Mouse (Mus musculus) forelimb bud, embryonic 11.5 days (tissue): ENCODE data around the gene Fgf23.

Experiments
- DNase-seq: peaks from one replicate; pipeline ENCODE4 v3.0.0-alpha.2; 2012; ENCODE audit warnings: low read depth, low spot score

Fgf23 gene

DNA sequence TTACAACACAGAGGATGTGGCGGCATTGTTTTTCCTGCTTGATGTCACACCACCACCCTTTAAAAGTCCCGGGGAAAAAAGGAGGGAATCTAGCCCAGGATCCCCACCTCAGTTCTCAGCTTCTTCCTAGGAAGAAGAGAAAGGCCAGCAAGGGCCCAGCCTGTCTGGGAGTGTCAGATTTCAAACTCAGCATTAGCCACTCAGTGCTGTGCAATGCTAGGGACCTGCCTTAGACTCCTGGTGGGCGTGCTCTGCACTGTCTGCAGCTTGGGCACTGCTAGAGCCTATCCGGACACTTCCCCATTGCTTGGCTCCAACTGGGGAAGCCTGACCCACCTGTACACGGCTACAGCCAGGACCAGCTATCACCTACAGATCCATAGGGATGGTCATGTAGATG lies at the start of gene Fgf23:
Gene Fgf23, plus strand, starts transcription at position 86 of the 400 bp plus-strand sequence.
- DNase-seq, result no peak

DNA sequence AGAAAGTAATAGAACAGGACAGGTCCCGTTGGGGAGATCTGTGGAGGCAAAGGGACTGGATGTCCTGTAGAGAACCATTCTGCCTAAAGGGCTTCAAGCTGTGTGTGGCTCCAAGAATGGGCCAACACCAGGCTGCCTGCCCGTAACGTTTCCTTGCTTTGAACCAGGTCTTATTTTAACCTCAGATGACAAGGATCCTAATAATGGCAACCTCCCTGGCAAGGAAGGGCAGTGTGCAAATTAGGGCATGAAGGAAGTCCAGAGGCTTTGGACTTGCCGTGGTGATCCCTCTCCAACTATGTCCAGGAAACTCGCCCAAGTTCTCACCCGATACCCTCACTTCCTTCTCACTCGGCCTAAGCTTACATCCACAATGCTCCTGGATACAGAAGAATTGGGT lies 47.9 kb upstream of the Fgf23 start:
- DNase-seq, result no peak

DNA sequence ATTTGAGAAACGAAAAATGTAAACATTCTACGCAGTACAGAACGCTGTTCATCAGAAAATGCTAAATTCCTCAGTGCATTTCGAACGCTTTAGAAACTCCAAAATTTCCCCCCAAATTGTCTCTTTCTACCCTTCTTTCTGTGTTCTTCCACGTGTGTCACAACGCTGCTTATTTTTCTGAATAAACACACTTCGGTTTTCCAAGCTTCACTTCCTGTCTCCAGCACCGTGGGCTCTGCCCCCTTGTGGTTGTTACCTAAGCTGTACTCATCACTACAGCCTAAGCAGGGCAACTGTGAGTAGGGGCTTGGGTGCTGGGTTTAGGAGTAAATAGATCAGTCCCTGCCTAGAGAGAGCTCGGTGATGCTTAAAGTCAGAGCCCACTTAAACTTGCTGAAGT lies 37.9 kb upstream of the Fgf23 start:
- DNase-seq, result peak; percentile 50

DNA sequence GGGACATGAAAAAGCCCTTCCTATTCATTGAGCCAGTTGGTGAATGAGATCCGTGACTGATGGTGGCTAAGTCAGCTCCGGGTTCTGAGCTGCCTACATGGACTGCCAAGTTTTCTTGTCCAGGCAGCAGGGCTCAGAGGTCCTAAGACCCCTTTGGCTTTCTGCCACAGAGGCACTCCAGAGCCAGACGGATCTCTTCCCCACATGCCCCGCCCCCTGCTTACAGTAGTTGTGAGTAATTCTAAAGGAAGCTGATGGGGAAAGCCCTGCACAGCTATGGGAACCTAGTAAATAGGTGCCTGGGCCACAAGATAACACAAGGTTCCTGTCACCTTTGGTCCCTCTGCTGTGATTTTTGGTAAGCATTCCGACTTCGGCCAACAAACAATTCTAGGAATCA lies 27.8 kb upstream of the Fgf23 start:
- no peak for DNase-seq

DNA sequence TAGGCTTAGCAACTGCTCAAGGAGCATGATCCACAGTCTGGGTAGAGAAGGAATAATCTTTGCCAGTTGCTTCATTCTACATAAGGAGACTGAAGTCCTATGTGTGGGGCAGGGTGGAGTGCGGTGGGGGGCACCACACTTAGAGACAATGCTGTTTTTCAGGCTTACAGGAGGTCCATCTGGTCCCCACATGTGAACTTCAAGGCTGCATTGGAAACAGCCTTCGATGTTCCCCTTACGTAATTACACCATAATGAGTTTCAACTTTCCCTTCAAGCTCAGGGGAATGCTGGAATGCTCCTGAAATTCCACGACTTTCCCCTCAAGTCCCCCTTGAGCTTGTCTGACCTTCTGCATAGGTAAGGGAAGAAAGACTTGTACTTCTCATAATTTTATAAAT lies 21.9 kb upstream of the Fgf23 start:
- DNase-seq, result peak; percentile 85

DNA sequence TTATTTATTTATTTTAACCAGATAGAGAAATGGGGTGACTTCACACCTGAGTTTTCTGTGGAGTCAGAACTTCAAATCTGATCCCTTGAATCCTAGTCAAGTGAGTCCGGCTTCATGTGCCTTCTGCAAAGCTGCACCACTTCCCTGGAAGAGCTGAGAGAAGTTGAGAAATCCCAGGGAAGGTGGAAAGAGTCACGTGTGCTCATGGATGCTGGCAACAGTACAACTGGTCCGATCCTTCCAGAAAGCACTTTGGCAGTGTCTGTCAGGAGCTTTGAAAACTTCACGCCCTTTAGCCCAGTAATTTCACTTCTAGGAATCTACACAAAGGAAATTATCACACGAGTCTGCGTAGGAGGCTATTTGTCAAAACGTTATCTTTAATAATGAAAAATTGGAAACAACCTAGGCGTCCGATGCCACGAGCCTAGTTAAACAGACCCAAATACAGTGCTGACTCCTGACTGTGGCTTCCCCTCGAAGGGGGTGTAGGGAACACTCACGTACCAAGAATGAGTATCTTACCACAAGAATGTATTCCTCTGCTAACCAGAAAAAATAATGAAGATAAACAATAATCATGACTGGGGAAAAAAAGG lies 15.6 kb upstream of the Fgf23 start:
- no peak for DNase-seq

DNA sequence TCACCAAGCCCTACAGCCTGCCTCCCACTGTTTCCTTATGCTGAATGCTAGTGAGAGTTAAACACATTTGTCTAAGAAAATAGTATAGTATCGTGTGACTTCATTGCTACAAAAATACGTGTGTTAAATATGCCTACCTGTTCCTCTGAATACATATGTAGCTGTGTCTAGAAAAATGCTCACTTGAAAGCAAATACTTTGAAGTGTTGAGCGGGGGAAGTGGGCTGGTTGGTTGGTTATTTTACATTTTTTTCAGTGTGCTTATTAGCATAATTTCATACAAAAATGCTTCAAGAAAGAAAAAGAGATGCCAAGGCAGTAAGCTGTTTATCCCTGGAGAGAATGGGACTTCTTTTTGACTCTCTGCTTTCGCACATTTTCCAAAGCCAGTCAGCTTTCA lies 12.7 kb upstream of the Fgf23 start:
- DNase-seq, result no peak

DNA sequence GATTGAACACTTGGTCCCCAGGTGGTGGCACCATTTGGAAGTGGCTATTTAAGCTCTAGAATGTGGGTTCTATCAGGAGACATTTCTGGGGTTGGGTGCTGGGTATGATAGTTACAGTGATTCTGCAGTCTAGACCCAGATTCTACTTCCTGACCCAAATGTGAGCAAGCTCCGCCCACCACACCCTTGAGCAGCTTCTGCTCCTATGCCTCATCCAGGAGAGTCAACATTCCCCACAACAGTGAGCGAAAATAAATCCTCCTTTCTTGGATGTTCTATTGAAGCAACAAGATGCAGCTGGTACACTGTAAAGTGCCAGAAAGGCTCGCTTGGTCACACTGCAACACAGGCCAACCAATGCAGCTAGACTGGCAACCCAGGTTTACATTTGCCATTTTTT lies 8.8 kb upstream of the Fgf23 start:
- DNase-seq, result no peak

DNA sequence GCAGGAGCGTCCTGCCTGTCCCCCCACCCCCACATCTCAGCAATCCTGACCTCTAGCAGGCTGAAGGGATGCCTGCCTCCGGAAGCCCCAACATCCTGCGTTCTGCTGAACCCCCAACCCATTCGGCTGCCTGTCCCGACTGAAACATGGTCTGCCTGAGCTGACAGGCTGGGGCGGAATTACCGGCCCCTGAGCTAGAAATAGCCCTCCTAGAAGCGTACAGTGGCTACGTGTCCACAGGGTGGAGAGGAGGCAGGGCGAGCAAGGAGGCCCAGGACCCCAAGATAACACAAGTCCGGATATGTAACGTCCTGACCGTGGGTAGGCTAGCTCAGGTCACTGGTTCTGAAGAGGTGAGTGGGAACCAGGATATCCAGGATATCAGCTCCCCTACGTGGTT lies 7.9 kb upstream of the Fgf23 start:
- no peak for DNase-seq

DNA sequence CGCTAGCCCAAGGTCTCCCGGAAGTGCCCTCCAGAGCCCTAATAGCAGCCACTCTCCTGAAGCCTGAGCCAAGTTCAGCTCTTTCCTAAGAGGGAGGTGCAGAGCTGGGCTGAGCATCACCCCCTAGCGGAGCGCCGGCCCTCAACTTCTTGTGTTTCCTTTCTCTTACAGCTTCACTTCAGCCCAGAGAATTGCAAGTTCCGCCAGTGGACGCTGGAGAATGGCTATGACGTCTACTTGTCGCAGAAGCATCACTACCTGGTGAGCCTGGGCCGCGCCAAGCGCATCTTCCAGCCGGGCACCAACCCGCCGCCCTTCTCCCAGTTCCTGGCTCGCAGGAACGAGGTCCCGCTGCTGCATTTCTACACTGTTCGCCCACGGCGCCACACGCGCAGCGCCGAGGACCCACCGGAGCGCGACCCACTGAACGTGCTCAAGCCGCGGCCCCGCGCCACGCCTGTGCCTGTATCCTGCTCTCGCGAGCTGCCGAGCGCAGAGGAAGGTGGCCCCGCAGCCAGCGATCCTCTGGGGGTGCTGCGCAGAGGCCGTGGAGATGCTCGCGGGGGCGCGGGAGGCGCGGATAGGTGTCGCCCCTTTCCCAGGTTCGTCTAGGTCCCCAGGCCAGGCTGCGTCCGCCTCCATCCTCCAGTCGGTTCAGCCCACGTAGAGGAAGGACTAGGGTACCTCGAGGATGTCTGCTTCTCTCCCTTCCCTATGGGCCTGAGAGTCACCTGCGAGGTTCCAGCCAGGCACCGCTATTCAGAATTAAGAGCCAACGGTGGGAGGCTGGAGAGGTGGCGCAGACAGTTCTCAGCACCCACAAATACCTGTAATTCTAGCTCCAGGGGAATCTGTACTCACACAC lies 7.4 kb downstream of the Fgf23 start:
- DNase-seq, result peak; percentile 83

DNA sequence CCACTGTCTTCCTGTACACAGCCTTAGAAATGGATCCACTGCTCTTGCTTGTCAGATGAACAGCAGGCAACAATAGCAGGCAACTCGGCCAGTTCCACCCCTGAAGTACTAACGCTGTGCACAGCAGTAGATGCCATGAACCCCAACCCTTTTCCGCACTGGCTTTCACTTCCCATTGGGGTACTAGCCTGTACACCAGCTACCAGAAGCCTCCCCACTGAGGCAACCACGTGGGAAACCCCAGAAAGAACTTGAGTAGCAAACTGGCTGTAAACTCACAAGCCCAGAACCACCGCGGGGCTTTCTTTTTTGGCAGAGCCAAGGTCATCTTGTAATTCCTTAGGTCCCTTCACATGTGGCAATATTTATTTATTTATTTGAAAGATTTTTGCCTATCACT lies 9.1 kb downstream of the Fgf23 start:
- DNase-seq, result no peak

DNA sequence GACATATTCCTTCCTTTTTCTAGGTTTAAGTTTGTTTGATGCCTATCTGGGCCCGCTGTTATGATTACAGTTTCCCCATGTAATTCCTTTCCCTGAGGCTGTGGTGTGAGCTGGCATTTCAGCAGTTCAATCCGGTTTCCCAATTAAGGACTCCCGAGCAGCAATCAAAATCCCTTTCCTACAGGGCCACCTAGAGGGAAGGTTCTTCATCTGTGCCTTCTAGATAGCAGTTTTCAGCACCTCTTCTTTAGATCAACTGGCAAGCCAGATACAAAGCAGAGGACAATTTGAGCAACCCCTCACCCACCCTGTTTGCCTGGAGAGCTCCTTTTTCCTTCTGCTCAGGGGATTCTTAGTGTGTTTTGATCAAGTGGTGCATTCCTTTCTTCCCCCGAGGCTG lies 14.0 kb downstream of the Fgf23 start:
- DNase-seq, result peak; percentile 86

DNA sequence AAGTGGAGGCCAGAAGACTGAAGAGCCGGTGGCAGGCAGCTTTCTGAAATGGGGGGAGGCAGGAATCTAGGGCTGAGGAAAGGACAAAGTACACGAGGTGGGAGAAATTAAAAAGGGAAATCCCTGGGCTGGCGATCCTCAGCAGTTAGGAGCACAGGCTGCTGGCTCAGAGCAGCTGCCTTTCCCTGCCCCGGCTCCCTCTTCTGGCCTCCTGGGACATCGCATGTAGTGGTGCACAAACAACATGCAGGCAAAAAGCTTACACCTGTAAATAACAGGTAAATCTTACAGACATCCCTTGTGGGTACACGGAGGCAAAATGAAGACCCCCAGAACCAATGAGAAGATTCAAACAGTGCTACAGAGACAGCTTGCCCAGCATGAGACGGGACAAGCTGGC lies 21.9 kb downstream of the Fgf23 start:
- no peak for DNase-seq

DNA sequence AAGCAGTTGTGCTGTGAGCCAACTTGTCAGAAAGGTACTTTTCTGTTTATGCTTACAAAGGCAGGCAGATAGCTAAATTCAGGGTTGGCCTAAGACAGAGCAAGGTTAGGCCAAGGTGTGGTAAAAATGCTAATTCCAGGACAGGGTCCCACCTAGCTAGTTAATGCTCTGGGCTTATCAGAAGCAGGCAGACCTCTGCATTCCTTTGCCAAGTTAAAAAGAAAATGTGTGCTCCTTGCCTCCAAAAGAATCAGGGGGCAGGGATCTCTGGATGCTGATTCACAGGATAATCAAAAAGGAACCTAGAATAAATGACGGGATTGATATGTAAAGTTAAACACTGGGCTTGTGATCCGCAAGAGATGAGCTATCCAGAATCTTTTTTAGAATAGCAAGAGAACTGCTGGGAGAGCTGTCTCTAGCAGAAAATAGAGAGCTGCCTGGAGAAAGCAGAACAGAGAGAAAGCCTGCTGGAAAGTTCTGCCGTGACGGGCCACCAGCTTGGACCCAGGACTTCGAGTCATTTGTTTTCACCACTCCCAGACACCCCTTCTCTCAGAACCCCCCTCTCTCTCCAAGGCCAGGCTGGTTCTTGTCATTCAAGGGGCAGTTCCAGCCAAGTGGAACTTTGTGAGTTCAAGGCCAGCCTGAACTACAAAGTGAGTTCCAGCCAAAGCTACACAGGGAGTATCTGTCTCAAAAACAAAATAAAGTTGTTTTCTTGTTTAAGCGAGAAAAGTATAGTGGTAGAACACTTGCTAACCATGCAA lies 31.0 kb downstream of the Fgf23 start:
- no peak for DNase-seq

DNA sequence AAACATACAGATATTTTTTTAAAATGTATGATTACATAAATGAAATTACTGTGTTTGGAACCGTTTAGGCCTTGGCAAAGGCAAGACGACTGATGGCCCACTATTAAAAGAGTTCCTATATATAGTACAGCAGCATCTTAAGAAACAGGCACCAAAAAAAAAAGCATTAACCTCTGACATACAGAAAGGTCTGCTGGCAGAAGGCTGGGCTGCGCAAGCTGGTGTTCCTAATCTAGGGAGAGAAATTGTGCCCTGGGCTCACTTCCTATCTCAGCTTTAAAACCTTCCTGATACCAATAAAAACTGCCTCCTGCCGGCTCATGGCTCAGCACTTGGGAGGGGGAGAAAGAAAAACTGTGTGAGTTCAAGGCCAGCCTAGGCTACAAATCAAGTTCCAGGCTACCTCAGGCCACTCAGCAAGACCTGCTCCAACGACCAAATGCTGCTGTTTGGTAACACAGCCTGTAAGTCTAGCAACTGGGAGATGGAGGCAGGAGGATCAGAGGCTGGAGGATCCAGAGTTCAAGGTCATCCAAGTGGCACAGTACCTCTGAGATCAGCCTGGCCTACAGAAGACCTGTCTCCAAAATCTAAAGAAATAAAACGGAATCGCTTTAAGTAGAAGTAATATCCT lies 31.8 kb downstream of the Fgf23 start:
- DNase-seq, result no peak

DNA sequence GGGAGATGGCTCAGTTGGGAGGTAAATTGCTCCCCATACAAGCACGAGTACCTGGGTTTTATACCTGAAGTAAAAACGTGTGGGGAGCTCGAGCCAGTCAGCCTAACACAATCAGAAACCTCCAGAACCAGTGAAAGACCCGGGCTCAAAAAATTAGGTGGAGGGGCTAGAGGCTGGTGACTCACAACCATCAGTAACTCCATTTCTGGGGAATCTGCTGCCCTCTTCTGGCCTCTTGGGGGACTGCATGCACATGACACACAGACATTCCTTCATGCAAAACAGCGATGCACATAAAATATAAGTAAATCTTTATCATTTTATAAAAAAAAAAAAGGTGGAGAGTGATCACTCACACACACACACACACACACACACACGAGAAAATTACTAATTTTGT lies 32.4 kb downstream of the Fgf23 start:
- peak; percentile 35 for DNase-seq

DNA sequence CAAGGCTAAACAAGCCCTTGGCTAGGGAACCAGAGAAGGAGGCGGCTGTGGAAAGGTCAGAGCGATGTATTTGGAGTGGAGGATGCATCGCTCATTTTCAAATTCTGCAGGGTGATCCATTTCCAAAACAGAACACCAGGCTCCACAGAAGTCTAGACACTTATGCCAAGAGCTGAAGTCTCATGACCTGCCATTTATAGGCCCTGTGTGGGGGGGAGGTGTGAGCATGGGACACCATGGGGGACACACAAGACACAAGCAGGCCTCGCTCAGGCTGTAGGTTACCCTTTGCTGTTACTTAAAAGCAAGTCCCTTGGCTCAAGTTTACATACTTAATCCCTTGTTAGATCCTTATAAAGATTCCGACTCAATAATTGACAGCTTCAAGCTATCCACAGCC lies 33.5 kb downstream of the Fgf23 start:
- no peak for DNase-seq

DNA sequence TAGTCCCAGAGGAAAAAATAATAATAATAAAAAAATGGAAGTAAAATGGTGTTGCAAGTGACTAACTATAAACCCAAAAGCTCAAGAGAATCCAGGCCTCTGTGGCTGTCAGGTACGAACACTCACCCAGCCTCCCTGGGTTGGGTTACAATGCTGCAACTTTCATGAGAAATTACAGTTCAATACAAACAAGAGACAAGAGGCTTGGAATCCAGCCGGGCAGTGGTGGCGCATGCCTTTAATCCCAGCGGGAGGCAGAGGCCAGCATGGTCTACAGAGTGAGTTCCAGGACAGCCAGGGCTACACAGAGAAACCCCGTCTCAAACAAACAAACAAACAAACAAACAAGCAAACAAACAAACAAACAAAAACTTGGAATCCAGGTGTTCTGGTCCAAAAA lies 34.0 kb downstream of the Fgf23 start:
- no peak for DNase-seq

DNA sequence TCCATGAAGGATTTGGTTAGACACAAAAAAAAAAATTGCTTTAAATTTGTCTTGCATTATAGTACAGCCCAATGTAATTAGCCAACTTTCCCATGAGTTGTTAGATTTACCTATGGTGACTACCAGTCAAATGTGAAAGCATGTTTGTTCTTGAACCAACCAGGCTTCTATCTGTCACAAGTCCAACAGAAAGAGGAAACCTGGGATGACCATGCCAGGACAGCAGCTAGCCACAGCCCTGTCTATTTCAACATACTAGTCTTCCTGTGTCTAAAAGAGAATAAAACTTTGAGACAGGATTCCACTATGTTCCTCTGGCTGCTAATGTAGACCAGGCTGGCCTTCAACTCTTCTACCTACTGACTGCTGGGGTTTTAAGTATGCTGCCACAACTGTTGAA lies 34.7 kb downstream of the Fgf23 start:
- DNase-seq, result no peak

DNA sequence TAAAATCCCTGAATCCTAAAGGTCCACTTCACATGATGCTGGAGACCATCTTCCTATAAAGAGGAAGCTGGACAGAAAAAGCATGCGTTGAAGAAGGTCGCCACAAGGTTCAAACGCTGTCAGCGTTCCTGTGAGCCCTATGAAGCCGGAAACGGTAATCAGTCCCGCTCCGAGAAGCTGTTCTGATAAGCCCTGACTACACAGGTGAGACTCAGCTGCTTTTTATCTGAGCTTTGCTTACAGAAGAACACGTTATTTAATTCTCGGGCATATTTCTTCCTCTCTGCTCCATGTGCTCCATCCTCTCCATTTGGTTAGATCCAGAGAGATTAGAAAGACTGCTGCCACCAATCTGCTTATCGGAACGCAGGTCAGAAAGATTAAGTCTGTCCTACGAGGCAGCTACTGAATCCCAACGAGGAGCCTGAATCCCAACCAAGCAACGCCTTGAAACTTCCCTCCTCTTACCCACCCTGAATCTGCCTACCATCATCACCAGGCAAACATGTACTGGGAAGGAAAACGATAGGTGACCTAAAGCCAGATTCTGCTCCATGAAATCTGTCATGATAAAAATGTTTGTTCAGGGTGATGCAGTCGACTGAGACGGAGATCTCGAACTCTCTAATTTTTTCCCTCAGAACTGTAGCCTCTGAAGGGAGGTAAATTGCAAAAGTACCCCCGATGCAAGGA lies 35.8 kb downstream of the Fgf23 start:
- no peak for DNase-seq

DNA sequence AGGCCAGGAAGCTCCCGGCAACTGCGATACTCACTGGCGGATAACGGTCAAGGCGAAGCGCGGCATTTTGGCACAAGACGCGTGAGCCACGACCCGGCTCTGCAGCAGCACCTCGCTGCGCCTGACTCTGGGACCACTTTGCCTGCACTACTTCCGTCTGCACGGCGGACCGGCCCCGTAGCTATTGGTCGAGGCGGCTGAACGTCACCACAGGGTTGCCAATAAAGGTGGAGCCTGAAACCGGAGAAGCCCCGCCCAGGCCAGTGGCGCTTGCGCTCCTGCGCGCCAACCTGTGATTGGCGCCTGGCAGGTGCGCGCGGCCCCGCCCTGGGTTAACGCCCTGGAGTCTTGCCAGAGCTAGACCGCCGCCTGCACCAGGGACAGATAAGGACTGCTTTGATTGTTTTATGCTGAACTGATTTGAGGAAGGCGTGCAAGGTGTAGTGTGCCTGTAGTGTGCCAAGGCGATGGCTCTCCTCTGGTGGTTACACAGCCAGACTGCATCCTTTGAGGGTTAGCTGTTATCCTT lies 36.8 kb downstream of the Fgf23 start, which contains the start of gene Tigar:
Gene Tigar, minus strand, starts transcription at position 156 of the 529 bp plus-strand sequence.
- DNase-seq, result peak; percentile 93
